Mouse (Mus musculus) thymus, adult 2 months (tissue): ENCODE measurements at regions not wholly inside any gene's neighbourhood (a gene's known extent, or its start where the extent isn't known, plus 50 kb on each side); places are given as distances from the start of the nearest gene placed in this dataset.

Source experiments
- DNase-seq: peaks from one replicate; pipeline ENCODE4 v3.0.0; 2021
- H3K27ac ChIP-seq: fragments of 200-500 bp; 2 replicates; pipeline ENCODE4 v1.5.1; 2012; ENCODE audit warnings: low read length, control low read depth; ENCODE audit not compliant: control insufficient read depth, insufficient read depth
- H3K27me3 ChIP-seq: fragments of 200-500 bp; 2 replicates; pipeline ENCODE4 v1.6.1; 2012; ENCODE audit warnings: mild to moderate bottlenecking, low read length, moderate library complexity, mixed read lengths; ENCODE audit not compliant: control insufficient read depth, insufficient read depth
- H3K36me3 ChIP-seq: fragments of 200-500 bp; 2 replicates; pipeline ENCODE4 v1.6.1; 2012; ENCODE audit warnings: mild to moderate bottlenecking, low read length, moderate library complexity; ENCODE audit not compliant: control insufficient read depth, insufficient read depth
- H3K4me1 ChIP-seq: fragments of 200-500 bp; replicated peaks from 2 replicates; pipeline ENCODE4 v1.6.1; 2012; ENCODE audit warnings: low read length; ENCODE audit not compliant: control insufficient read depth, insufficient read depth
- H3K4me3 ChIP-seq: fragments of 200-500 bp; 2 replicates; pipeline ENCODE4 v1.5.1; 2012; ENCODE audit warnings: mild to moderate bottlenecking, low read length, control low read depth, moderate library complexity; ENCODE audit not compliant: control insufficient read depth, insufficient read depth
- CTCF ChIP-seq: fragments of 200-500 bp; IDR thresholded peaks from 2 replicates; pipeline ENCODE4 v1.5.1; 2012; ENCODE audit warnings: mild to moderate bottlenecking, control low read depth, low read length, moderate library complexity, borderline replicate concordance; ENCODE audit not compliant: control insufficient read depth, poor library complexity, insufficient read depth; ENCODE audit errors: extremely low read depth
- POLR2A ChIP-seq: fragments of 200-500 bp; IDR thresholded peaks from 2 replicates; pipeline ENCODE4 v1.6.1; 2012; ENCODE audit warnings: mild to moderate bottlenecking, low read length, control low read depth, moderate library complexity; ENCODE audit not compliant: control insufficient read depth, poor library complexity, insufficient read depth; ENCODE audit errors: extremely low read depth
- WGBS: fragments of 180-500 bp; shearing (Covaris S2); methylation state at CpG from one replicate; pipeline ENCODE4 v1.1.7; 2018; 5-methylcytosine and 5-hydroxymethylcytosine counted together

GRCm38 (mm10) chr9:47985356-47986111 lies 176.3 kb upstream of the Nxpe4 start:
- TF ChIP-seq POLR2A (no peak), CTCF (no peak)
- no peak for DNase-seq
- Histone ChIP-seq H3K27me3 (no peaks in the 10 kb centered on the region), H3K36me3 (no peaks in the 10 kb centered on the region), H3K27ac (no peak overlapping the region), H3K4me1 (no peaks in the 10 kb centered on the region), H3K4me3 (no peak overlapping the region)
- 87% methylated on average over 11 of the region's 11 CpGs for WGBS

- H3K27ac ChIP-seq, result no peak overlapping the region
- H3K4me3 ChIP-seq, result no peak overlapping the region
- no peaks in the 10 kb centered on the region for H3K27me3 ChIP-seq
- no peak for TF ChIP-seq CTCF
- no peak for TF ChIP-seq POLR2A
- DNase-seq, result no peak
- no peaks in the 10 kb centered on the region for H3K36me3 ChIP-seq
- 95% methylated on average over 4 of the region's 4 CpGs for WGBS
- H3K4me1 ChIP-seq, result no peaks in the 10 kb centered on the region
Measured at GRCm38 (mm10) chr9:47987266-47987665, 174.6 kb upstream of the Nxpe4 start.

GRCm38 (mm10) chr9:47994671-47995070 lies 167.2 kb upstream of the Nxpe4 start:
- TF ChIP-seq POLR2A (no peak), CTCF (no peak)
- Histone ChIP-seq H3K4me3 (no peak overlapping the region), H3K4me1 (no peaks in the 10 kb centered on the region), H3K27me3 (no peaks in the 10 kb centered on the region), H3K36me3 (no peaks in the 10 kb centered on the region), H3K27ac (no peak overlapping the region)
- WGBS, result 30% methylated on average over 4 of the region's 4 CpGs
- no peak for DNase-seq

- WGBS, result 94% methylated on average over 12 of the region's 12 CpGs
- TF ChIP-seq CTCF, result no peak
- TF ChIP-seq POLR2A, result no peak
- DNase-seq, result no peak
- H3K27ac ChIP-seq, result no peak overlapping the region
- H3K4me1 ChIP-seq, result no peaks in the 10 kb centered on the region
- no peaks in the 10 kb centered on the region for H3K36me3 ChIP-seq
- H3K27me3 ChIP-seq, result no peaks in the 10 kb centered on the region
- no peak overlapping the region for H3K4me3 ChIP-seq
Measured at GRCm38 (mm10) chr9:47999632-48000031, 162.2 kb upstream of the Nxpe4 start.

- no peaks in the 10 kb centered on the region for H3K27me3 ChIP-seq
- H3K4me3 ChIP-seq, result no peak overlapping the region
- TF ChIP-seq POLR2A (no peak), CTCF (no peak)
- no peaks in the 10 kb centered on the region for H3K36me3 ChIP-seq
- 75% methylated on average over 3 of the region's 3 CpGs for WGBS
- no peak for DNase-seq
- no peak overlapping the region for H3K27ac ChIP-seq
- H3K4me1 ChIP-seq, result no peaks in the 10 kb centered on the region
Measured at GRCm38 (mm10) chr9:48029021-48029420, 132.8 kb upstream of the Nxpe4 start.

GRCm38 (mm10) chr9:48030839-48031238 lies 131.0 kb upstream of the Nxpe4 start:
- Histone ChIP-seq H3K27ac (no peak overlapping the region), H3K36me3 (no peaks in the 10 kb centered on the region), H3K27me3 (no peaks in the 10 kb centered on the region), H3K4me1 (no peaks in the 10 kb centered on the region), H3K4me3 (no peak overlapping the region)
- 92% methylated on average over 3 of the region's 3 CpGs for WGBS
- DNase-seq, result no peak
- TF ChIP-seq CTCF (no peak), POLR2A (no peak)

- H3K27me3 ChIP-seq, result no peaks in the 10 kb centered on the region
- no peak for DNase-seq
- TF ChIP-seq CTCF, result no peak
- TF ChIP-seq POLR2A, result no peak
- H3K36me3 ChIP-seq, result no peaks in the 10 kb centered on the region
- no peak overlapping the region for H3K27ac ChIP-seq
- no peak overlapping the region for H3K4me3 ChIP-seq
- H3K4me1 ChIP-seq, result no peaks in the 10 kb centered on the region
Measured at GRCm38 (mm10) chr9:48035959-48036358, 125.9 kb upstream of the Nxpe4 start.
